Mouse (Mus musculus) liver, embryonic 16.5 days (tissue): ENCODE measurements at regions not wholly inside any gene's neighbourhood (a gene's known extent, or its start where the extent isn't known, plus 50 kb on each side); places are given as distances from the start of the nearest gene placed in this dataset.

Source experiments
- ATAC-seq: fragments of 200-750 bp; cut with Nextera tagmentation; 2 replicates; pipeline ENCODE4 v1.8.0; 2017; ENCODE audit warnings: low read depth, mild to moderate bottlenecking, moderate number of reproducible peaks, moderate library complexity
- H3K27ac ChIP-seq: fragments of 300-500 bp; sonication (generic); 2 replicates; pipeline ENCODE4 v1.5.1; 2014; ENCODE audit warnings: mild to moderate bottlenecking, low read length
- H3K27me3 ChIP-seq: fragments of 300-500 bp; sonication (generic); 2 replicates; pipeline ENCODE4 v1.6.1; 2014; ENCODE audit warnings: low read depth, low read length, mixed read lengths; ENCODE audit not compliant: control insufficient read depth, insufficient read depth
- H3K36me3 ChIP-seq: fragments of 300-500 bp; sonication (generic); 2 replicates; pipeline ENCODE4 v1.6.1; 2014; ENCODE audit warnings: mild to moderate bottlenecking; ENCODE audit not compliant: control insufficient read depth, insufficient read depth
- H3K4me1 ChIP-seq: fragments of 300-500 bp; sonication (generic); 2 replicates; pipeline ENCODE4 v1.6.1; 2014; ENCODE audit warnings: low read depth, low read length, mixed read lengths; ENCODE audit not compliant: control insufficient read depth
- H3K4me2 ChIP-seq: fragments of 300-500 bp; sonication (generic); 2 replicates; pipeline ENCODE4 v1.6.1; 2014; ENCODE audit warnings: low read depth, low read length, mixed read lengths
- H3K4me3 ChIP-seq: fragments of 300-500 bp; sonication (generic); 2 replicates; pipeline ENCODE4 v1.5.1; 2014; ENCODE audit warnings: low read depth, mild to moderate bottlenecking, low read length
- H3K9ac ChIP-seq: fragments of 300-500 bp; sonication (generic); 2 replicates; pipeline ENCODE4 v1.6.1; 2014; ENCODE audit warnings: low read depth, low read length
- H3K9me3 ChIP-seq: fragments of 300-500 bp; sonication (generic); replicated peaks from 2 replicates; pipeline ENCODE4 v1.6.1; 2016; ENCODE audit warnings: low read length; ENCODE audit not compliant: control insufficient read depth
- WGBS: fragments of 180-500 bp; shearing (Covaris S2); extraction: QIAGEN DNeasy Blood & Tissue Kit; methylation state at CpG from one replicate; pipeline ENCODE4 v1.1.7; 2014; ENCODE audit not compliant: insufficient replicate concordance; 5-methylcytosine and 5-hydroxymethylcytosine counted together

- no peaks in the 10 kb centered on the region for H3K9me3 ChIP-seq
- H3K4me2 ChIP-seq = no peak overlapping the region
- H3K9ac ChIP-seq = no peak overlapping the region
- H3K36me3 ChIP-seq = no peaks in the 10 kb centered on the region
- no peaks in the 10 kb centered on the region for H3K27me3 ChIP-seq
- no peak for ATAC-seq
- H3K27ac ChIP-seq = no peak overlapping the region
- H3K4me3 ChIP-seq = no peak overlapping the region
- H3K4me1 ChIP-seq = no peaks in the 10 kb centered on the region
- 68% methylated on average over 4 of the region's 4 CpGs for whole genome bisulfite sequencing
Observed at GRCm38 (mm10) chr5:47522161-47522942, 460.6 kb upstream of the Slit2 start.

- Histone ChIP-seq H3K9ac (no peak overlapping the region), H3K9me3 (no peaks in the 10 kb centered on the region), H3K27ac (no peak overlapping the region), H3K4me3 (no peak overlapping the region), H3K27me3 (no peaks in the 10 kb centered on the region), H3K36me3 (no peaks in the 10 kb centered on the region), H3K4me1 (no peaks in the 10 kb centered on the region), H3K4me2 (no peak overlapping the region)
- 66% methylated on average over 7 of the region's 7 CpGs for WGBS
- ATAC-seq = no peak
Observed at GRCm38 (mm10) chr5:47528671-47529070, 454.3 kb upstream of the Slit2 start.

GRCm38 (mm10) chr5:47537532-47537931, 445.4 kb upstream of the Slit2 start:
- Histone ChIP-seq H3K27me3 (no peaks in the 10 kb centered on the region), H3K27ac (no peak overlapping the region), H3K4me2 (no peak overlapping the region), H3K4me1 (no peaks in the 10 kb centered on the region), H3K4me3 (no peak overlapping the region), H3K36me3 (no peaks in the 10 kb centered on the region), H3K9me3 (no peaks in the 10 kb centered on the region), H3K9ac (no peak overlapping the region)
- ATAC-seq = no peak

GRCm38 (mm10) chr5:47542248-47542647, 440.7 kb upstream of the Slit2 start:
- no peaks in the 10 kb centered on the region for H3K36me3 ChIP-seq
- no peaks in the 10 kb centered on the region for H3K9me3 ChIP-seq
- no peak overlapping the region for H3K27ac ChIP-seq
- no peak for ATAC-seq
- no peak overlapping the region for H3K4me3 ChIP-seq
- H3K4me1 ChIP-seq = no peaks in the 10 kb centered on the region
- 48% methylated on average over 1 of the region's 1 CpGs for WGBS
- no peak overlapping the region for H3K9ac ChIP-seq
- no peaks in the 10 kb centered on the region for H3K27me3 ChIP-seq
- no peak overlapping the region for H3K4me2 ChIP-seq

- Histone ChIP-seq H3K27ac (no peak overlapping the region), H3K4me2 (no peak overlapping the region), H3K4me1 (no peaks in the 10 kb centered on the region), H3K36me3 (no peaks in the 10 kb centered on the region), H3K9me3 (no peaks in the 10 kb centered on the region), H3K9ac (no peak overlapping the region), H3K4me3 (no peak overlapping the region), H3K27me3 (no peaks in the 10 kb centered on the region)
- WGBS = 61% methylated on average over 1 of the region's 1 CpGs
- no peak for ATAC-seq
Observed at GRCm38 (mm10) chr5:47556717-47557116, 426.2 kb upstream of the Slit2 start.

GRCm38 (mm10) chr5:47557152-47557800, 425.7 kb upstream of the Slit2 start:
- Histone ChIP-seq H3K36me3 (no peaks in the 10 kb centered on the region), H3K27ac (no peak overlapping the region), H3K4me1 (no peaks in the 10 kb centered on the region), H3K9ac (no peak overlapping the region), H3K27me3 (no peaks in the 10 kb centered on the region), H3K4me2 (no peak overlapping the region), H3K4me3 (no peak overlapping the region), H3K9me3 (no peaks in the 10 kb centered on the region)
- WGBS = 58% methylated on average over 8 of the region's 8 CpGs
- no peak for ATAC-seq
